Mouse (Mus musculus) limb, embryonic 10.5 days (tissue): ENCODE results near the gene Mex3b. TPM values are rescaled to one million over a fixed set of nuclear protein-coding genes. Genes with fewer than 3 reads are reported as not detected.

Experiments
- DNase-seq: peaks from one replicate; pipeline ENCODE4 v3.0.0-alpha.2; 2017; ENCODE audit warnings: low spot score
- H3K27ac ChIP-seq: fragments of 300-500 bp; sonication (generic); 2 replicates; pipeline ENCODE4 v1.5.1; 2016; ENCODE audit warnings: mild to moderate bottlenecking
- H3K27me3 ChIP-seq: fragments of 300-500 bp; sonication (generic); 2 replicates; pipeline ENCODE4 v1.6.1; 2016; ENCODE audit warnings: low read depth, mild to moderate bottlenecking; ENCODE audit not compliant: poor library complexity, severe bottlenecking
- H3K36me3 ChIP-seq: fragments of 300-500 bp; sonication (generic); 2 replicates; pipeline ENCODE4 v1.6.1; 2016; ENCODE audit warnings: mild to moderate bottlenecking, moderate library complexity
- H3K4me1 ChIP-seq: fragments of 300-500 bp; sonication (generic); 2 replicates; pipeline ENCODE4 v1.6.1; 2016
- H3K4me3 ChIP-seq: fragments of 300-500 bp; sonication (generic); 2 replicates; pipeline ENCODE4 v1.5.1; 2016; ENCODE audit warnings: mild to moderate bottlenecking, moderate library complexity
- H3K9me3 ChIP-seq: fragments of 300-500 bp; sonication (generic); replicated peaks from 2 replicates; pipeline ENCODE4 v1.6.1; 2016; ENCODE audit warnings: mild to moderate bottlenecking
- WGBS: fragments of 180-500 bp; shearing (Covaris S2); methylation state at CpG from one replicate; pipeline ENCODE4 v1.1.7; 2016; 5-methylcytosine and 5-hydroxymethylcytosine counted together
- polyA plus RNA-seq: library from polyadenylated mRNA; unstranded; fragments of >200 nt; fragmentation: Nextera tagmentation; extraction: Ambion mirVana; gene quantifications from 2 replicates; pipeline ENCODE4 v1.2.1, GENCODE M21; 2016

The Mex3b gene
- 26.3 and 38.5 TPM in 2 replicates for polyA plus RNA-seq

DNA sequence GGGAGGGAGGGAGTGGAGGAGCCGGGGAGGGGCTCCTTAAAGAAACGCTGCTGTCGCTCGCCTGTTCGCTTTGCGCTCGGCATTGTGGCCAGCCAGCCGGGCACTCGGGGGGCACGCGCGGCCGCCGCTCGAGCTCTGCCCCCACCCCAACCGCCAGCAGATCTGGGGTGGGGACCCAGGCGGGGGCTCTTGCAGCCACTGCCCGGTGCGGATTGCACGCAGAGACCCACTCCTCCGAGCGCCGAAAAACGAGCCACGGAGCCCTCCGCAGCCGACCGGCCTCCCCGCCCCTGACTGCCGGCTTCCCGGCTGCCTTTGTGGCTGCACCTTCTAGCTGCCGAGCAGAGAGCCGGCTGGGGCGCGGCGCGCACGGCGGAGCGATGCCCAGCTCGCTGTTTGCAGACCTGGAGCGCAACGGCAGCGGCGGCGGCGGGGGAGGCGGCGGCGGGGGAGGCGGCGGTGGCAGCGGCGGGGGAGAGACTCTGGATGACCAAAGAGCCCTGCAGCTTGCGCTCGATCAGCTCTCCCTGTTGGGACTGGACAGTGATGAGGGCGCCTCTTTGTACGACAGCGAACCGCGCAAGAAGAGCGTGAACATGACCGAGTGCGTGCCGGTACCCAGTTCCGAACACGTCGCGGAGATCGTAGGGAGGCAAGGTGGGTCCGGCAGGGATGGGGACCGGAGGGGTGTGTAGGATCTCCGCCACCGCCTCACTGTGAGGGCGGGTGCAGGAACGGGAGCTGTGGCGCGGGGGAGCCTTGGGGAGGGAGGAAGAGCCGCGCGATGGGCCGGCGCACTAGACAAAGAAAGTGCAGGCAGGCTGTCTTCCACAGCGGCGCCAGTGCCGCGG, at the start of gene Mex3b:
Mex3b (plus strand) TSS at position 63 of the 851 bp plus-strand sequence.
- peaks cover 40% of the 10 kb centered on the region for H3K4me1 ChIP-seq
- under 1% methylated on average over 82 of the region's 87 CpGs for WGBS
- peak within 1 kb of the TSS; percentile 100 for H3K27ac ChIP-seq
- peak; percentile 69 for DNase-seq
- no peaks in the 10 kb centered on the region for H3K27me3 ChIP-seq
- peaks cover 37% of the 10 kb centered on the region for H3K36me3 ChIP-seq
- no peaks in the 10 kb centered on the region for H3K9me3 ChIP-seq
- H3K4me3 ChIP-seq: peak within 1 kb of the TSS; percentile 100

DNA sequence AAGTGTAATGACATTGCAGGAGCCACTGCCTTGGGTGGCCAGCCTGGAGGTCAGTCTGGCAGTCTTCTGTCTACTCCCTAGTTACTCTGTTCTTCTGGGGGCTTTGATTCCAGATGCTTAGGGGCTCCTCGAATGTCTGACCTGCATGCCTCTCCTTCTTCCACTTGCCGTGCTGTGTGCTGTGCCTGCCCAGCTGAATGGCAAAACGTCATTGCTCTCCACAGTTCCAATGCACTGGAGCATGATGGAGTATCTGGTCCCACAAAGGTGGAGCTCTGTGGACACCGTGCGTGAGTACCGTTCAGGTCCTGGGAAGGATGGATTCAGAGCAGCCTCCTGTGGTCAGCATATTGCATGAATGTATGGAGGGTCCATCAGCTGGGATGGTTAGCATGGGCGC, 47.6 kb upstream of the Mex3b start:
- H3K27me3 ChIP-seq: no peaks in the 10 kb centered on the region
- no peak overlapping the region for H3K27ac ChIP-seq
- DNase-seq: no peak
- no peaks in the 10 kb centered on the region for H3K4me1 ChIP-seq
- no peaks in the 10 kb centered on the region for H3K36me3 ChIP-seq
- H3K4me3 ChIP-seq: no peak overlapping the region
- WGBS: 92% methylated on average over 7 of the region's 7 CpGs
- no peaks in the 10 kb centered on the region for H3K9me3 ChIP-seq

DNA sequence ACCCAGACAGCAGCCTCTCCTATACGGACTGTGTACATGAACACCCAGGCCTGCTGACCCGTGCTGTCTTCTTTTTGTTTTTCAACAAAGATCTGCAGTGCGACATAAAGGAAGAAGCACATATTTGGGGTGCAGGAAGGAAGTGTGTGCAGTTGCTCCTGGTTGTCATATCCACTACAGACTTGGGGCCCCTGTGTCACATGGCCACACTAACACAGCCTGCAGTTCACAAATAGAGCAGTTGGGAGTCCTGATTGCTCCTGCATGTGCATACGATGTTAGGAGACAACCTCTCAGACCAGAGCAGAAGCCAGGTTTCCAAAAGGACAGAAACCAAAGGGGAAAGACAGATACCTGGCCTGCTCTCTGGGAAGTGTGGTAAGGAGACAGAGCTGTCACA, 46.5 kb upstream of the Mex3b start:
- Histone ChIP-seq H3K4me3 (no peak overlapping the region), H3K4me1 (no peaks in the 10 kb centered on the region), H3K36me3 (no peaks in the 10 kb centered on the region), H3K27me3 (no peaks in the 10 kb centered on the region), H3K27ac (no peak overlapping the region), H3K9me3 (no peaks in the 10 kb centered on the region)
- WGBS: 85% methylated on average over 4 of the region's 4 CpGs
- DNase-seq: no peak

DNA sequence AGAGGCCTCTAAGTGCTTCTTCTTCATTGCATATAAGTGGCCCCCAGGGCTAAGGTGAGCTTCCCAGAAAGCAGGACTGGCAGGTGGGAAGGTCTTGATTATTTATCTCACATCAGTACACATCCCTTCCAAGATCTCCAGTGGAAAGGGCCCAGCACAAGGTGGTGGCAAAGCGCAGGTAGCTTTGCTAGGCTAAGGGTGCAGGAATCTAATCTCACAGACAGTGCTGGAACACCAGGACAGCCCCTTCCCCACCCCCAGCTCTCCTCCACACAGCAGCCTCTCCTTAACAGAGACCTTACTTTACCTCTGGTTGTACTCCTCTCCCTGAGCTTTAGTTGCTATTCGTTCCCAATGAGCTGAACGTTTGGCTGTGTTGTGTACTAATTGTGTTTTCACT, 45.6 kb upstream of the Mex3b start:
- DNase-seq: no peak
- Histone ChIP-seq H3K9me3 (no peaks in the 10 kb centered on the region), H3K4me3 (no peak overlapping the region), H3K27ac (no peak overlapping the region), H3K4me1 (no peaks in the 10 kb centered on the region), H3K36me3 (no peaks in the 10 kb centered on the region), H3K27me3 (no peaks in the 10 kb centered on the region)
- 78% methylated on average over 3 of the region's 3 CpGs for WGBS

DNA sequence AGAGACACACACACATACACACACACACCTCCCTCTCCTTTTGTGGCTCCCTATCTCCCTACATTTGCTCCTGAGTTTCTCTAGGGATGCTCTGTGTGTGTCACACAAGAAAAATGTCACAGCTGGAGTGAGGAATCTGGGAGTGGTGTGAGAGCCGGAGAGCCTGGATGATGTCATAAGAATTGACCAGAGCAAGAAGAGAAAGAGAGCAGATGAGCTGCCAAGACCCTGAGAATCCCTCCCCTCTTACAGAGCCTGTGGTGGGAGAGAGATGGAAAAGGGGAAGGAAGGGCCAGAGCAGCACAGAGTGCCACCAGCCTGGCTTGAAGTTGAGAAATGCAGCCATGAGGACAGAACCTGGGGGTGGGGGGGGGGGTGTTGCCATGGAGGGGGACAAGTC, 44.6 kb upstream of the Mex3b start:
- Histone ChIP-seq H3K36me3 (no peaks in the 10 kb centered on the region), H3K4me1 (no peaks in the 10 kb centered on the region), H3K4me3 (no peak overlapping the region), H3K9me3 (no peaks in the 10 kb centered on the region), H3K27ac (no peak overlapping the region), H3K27me3 (no peaks in the 10 kb centered on the region)
- DNase-seq: no peak
- 68% methylated on average over 1 of the region's 1 CpGs for WGBS

DNA sequence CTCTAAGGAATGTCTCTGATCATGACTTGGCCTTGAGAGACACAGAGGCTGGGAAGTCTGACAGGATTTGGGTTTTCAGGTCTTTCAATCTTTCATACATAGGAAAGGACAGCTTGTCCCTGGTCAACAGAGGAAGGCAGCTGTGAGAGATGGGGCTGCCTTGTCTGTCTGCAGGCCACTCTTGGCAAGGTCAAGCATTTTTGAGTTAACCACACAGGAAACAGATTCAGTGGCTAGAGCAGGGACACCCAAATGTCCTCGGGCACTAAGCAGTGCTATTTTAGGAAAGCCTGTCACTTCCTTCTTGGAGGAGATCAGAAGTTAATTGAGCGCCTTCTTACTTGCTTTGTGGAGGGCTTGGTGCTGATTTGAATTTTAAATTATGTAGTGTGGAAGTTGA, 38.9 kb upstream of the Mex3b start:
- DNase-seq: no peak

DNA sequence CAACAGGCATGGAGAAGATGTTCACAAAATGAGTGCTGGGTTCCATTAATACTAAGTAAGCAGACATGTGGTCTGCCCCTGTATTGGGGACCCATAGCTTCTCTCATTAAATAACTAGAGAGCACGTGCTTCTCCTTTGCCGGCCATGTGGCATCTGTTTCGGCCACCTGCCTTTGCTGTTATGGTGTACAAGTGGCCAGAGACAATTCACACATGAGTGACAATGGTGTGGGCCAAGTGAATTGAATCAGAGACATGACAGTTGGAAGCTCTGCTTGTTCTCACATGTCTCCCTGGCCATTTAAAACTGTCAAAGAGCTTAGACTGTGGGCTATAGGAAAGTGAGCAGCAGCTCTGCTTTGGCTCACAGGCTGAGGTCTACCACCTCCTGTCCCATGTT, 37.6 kb upstream of the Mex3b start:
- no peak for DNase-seq
- 48% methylated on average over 3 of the region's 3 CpGs for WGBS
- Histone ChIP-seq H3K4me3 (no peak overlapping the region), H3K27ac (no peak overlapping the region), H3K9me3 (no peaks in the 10 kb centered on the region), H3K36me3 (no peaks in the 10 kb centered on the region), H3K27me3 (no peaks in the 10 kb centered on the region), H3K4me1 (peaks cover 3% of the 10 kb centered on the region)

More for the DNA sequence above, 38.9 kb upstream of the Mex3b start:
- Histone ChIP-seq H3K27me3 (no peaks in the 10 kb centered on the region), H3K9me3 (no peaks in the 10 kb centered on the region), H3K36me3 (no peaks in the 10 kb centered on the region), H3K27ac (no peak overlapping the region), H3K4me1 (peaks cover 3% of the 10 kb centered on the region), H3K4me3 (no peak overlapping the region)
- WGBS: 77% methylated on average over 2 of the region's 2 CpGs

DNA sequence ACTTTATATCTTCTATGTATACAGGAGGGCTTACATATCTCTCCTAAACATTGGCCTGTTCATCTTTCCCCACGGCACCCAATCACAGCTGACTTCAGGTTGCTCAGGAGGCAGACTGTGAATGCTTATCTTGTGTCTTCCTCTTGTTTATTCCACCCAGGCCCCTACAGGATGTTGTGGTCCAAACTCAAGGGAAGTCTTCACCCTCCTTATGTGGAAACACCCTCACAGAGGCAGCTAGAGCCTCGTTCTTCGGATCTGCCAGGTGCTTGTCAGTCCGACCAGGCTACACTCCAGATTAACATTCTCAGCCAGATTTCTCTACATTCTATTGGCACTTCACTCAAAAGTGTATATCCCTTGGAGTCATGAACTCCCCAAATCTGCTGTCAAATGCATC, 32.7 kb upstream of the Mex3b start:
- H3K27me3 ChIP-seq: no peaks in the 10 kb centered on the region
- WGBS: 88% methylated on average over 4 of the region's 4 CpGs
- H3K9me3 ChIP-seq: no peaks in the 10 kb centered on the region
- H3K27ac ChIP-seq: no peak overlapping the region
- H3K36me3 ChIP-seq: no peaks in the 10 kb centered on the region
- H3K4me3 ChIP-seq: no peak overlapping the region
- peaks cover 7% of the 10 kb centered on the region for H3K4me1 ChIP-seq
- no peak for DNase-seq

DNA sequence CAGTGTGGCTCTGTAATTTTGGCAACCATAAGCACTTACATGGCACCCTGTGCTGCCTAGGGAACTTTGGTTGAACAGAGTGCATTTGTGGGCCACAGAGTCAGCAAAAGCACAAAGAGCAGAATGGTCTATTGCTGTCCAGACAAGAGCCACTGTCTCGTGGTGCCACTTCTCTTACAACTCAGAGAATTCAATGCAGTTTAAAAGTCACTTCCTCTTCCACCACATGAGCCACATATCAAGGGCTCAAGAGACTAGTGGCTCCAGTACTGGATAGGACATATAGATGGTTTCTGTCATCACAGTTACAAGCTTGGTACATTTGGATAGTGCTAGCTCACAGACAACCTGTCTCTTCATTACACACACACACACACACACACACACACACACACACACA, 28.7 kb upstream of the Mex3b start:
- Histone ChIP-seq H3K4me3 (no peak overlapping the region), H3K36me3 (no peaks in the 10 kb centered on the region), H3K9me3 (no peaks in the 10 kb centered on the region), H3K27ac (no peak overlapping the region), H3K27me3 (no peaks in the 10 kb centered on the region), H3K4me1 (peaks cover 19% of the 10 kb centered on the region)
- 62% methylated on average over 1 of the region's 1 CpGs for WGBS
- DNase-seq: no peak

DNA sequence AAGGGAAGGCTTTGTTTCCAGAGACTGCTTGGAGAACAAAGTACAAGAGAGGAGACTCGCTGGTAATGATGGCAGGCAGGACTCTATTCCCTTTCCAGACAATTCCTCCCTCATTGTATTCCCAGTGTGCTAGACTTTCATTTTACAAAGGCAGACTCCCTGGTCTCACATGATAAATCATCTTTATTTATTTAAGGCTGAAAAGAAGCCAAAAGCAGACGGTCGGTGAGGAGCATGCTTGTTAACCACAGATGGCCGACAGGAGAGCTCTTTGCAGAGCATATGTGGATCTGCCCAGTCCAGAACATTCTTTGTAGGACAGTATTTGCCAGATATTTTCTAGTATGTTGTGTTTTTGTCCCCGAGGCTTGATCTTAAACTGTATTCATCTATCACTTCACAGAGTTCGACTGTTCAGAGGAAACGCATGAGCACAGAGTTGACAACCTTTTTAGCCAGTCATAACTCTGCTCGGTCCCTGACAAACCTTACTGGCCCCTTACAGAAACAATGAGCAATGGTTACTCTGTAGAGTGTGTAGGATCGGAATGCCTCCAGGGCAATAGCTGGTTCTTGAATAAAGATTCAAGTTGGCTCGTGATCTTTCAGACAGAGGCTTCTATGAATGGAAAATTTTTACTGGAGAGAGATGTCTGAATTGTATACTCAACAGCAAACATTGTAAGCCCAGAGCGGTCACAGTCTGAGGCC, 28.0 kb upstream of the Mex3b start:
- Histone ChIP-seq H3K27ac (no peak overlapping the region), H3K4me1 (peaks cover 19% of the 10 kb centered on the region), H3K4me3 (no peak overlapping the region), H3K27me3 (no peaks in the 10 kb centered on the region), H3K9me3 (no peaks in the 10 kb centered on the region), H3K36me3 (no peaks in the 10 kb centered on the region)
- WGBS: 73% methylated on average over 11 of the region's 11 CpGs
- no peak for DNase-seq

DNA sequence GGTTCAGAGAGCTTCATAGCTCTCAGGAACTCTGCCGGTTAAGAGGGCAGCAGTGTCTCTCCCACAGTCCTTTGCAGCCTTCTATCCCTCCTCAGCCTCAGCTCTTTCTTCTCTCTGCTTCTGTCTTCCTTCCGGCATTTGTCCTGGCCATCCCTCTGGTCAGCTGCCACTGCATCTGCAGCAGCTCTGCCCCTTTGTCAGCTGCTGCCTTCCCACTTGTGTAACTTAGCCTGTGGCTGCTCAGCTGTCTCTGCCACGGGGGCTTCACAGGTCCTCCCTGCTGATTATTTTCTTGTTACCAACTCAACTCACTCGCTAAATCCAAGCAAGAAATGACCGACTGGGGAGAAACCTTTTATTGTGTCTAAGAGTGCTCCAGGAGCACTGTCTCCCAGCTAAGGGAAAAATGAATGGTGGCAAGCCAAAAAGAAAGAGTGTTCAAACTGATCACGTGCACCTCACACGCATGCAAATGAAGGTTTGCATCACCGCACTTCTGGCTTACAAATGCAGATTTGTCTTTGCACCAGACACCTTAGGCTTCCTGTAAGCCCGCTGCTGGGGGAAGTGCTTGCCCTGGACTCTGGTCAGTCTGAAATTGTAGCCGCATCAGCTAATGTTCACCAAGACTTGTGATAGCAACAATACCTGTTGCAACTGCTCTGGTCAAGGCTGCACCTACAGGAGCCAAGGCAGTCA, 24.8 kb upstream of the Mex3b start:
- 59% methylated on average over 10 of the region's 10 CpGs for WGBS
- no peak for DNase-seq
- Histone ChIP-seq H3K27ac (0 out of 2 replicates have a peak overlapping the region, but pooled peaks have one; percentile 12), H3K27me3 (no peaks in the 10 kb centered on the region), H3K4me1 (peaks cover 16% of the 10 kb centered on the region), H3K4me3 (no peak overlapping the region), H3K9me3 (no peaks in the 10 kb centered on the region), H3K36me3 (no peaks in the 10 kb centered on the region)

DNA sequence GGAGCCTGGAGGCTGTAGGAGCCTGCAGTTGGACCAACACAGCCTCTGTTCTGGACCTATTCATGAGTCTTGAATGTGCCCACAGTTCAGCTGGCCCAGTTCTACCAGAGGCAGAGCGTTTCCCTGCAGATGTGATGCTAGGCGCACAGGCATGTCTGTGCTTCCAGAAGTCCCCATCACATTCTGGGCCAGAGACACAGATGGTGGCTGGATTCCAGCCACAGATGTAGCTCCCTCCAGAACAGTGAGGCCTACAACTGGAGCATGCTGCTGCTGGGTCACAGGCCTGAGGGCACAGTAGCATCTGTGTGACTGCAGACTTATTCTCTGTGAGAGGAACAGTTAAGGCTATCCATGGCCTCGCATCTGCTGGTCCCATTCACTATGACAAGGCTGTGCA, 16.4 kb upstream of the Mex3b start:
- peaks cover 23% of the 10 kb centered on the region for H3K4me1 ChIP-seq
- 91% methylated on average over 3 of the region's 3 CpGs for WGBS
- H3K27me3 ChIP-seq: no peaks in the 10 kb centered on the region
- H3K4me3 ChIP-seq: no peak overlapping the region
- no peaks in the 10 kb centered on the region for H3K9me3 ChIP-seq
- DNase-seq: no peak
- H3K36me3 ChIP-seq: no peaks in the 10 kb centered on the region
- H3K27ac ChIP-seq: peak overlapping the region; percentile 25; the same call in 1 of the 2 replicates

DNA sequence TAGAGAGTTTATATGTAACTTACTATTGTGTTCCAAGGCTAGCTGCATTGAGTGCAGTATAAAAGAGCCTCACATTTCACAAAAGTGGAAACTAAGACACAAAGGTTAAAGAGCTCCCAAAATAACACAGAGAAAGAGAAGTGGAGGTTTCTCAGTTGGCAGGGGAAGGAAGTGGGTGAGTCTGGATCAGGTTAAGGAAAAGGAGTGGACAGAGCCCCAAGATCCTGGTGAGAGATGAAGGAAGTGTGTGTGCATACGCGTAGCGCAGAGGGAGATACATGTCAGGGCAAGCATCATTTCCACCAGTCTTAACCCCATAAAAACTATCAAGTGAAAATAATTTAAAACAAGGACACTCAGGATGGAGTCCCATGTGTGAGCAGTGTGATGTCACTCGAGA, 15.5 kb upstream of the Mex3b start:
- WGBS: 91% methylated on average over 4 of the region's 4 CpGs
- Histone ChIP-seq H3K36me3 (no peaks in the 10 kb centered on the region), H3K9me3 (no peaks in the 10 kb centered on the region), H3K27me3 (no peaks in the 10 kb centered on the region), H3K4me1 (peaks cover 23% of the 10 kb centered on the region), H3K4me3 (no peak overlapping the region), H3K27ac (no peak overlapping the region)
- no peak for DNase-seq
